Mouse (Mus musculus): ENCODE data around the gene Fgr. TPM values are rescaled to one million over a fixed set of nuclear protein-coding genes. Genes with fewer than 3 reads are reported as not detected.

The Fgr gene
- polyA plus RNA-seq, 1 experiment = 0.38 TPM

DNA sequence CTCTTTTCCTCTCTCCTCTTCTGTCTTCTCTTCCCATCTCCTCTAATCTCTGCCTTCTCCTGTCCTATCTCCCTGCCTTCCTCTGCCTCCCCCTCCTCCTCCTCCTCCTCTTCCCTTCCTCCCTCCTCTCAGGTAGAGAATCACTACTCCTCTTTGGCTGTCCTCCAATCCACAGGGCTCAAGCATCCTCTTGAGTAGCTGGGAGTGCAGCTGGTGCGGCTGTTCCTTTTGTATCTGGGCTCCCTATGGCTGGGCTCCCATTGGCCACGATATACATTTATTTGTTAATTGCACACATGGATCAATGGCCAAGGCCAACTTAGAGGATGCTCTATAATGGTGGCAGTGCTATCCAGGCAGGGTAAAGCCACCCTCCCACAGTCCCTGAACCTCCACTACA lies 1.3 kb upstream of the Fgr start:
- no peaks in the 10 kb centered on the region for H3K27me3 ChIP-seq (ENCODE audit: control insufficient read depth, insufficient read depth, low read length)
- H3K27ac ChIP-seq (ENCODE audit: insufficient read depth, low read length) = no peak overlapping the region
- WGBS = 67% methylated on average over 2 of the region's 2 CpGs
- no peak overlapping the region for H3K4me3 ChIP-seq (replicated peaks; ENCODE audit: insufficient read depth, low read depth, low read length)
- DNase-seq = no peak
- TF ChIP-seq POLR2A (IDR thresholded peaks at IDR 0.05; ENCODE audit: borderline replicate concordance, insufficient read depth, low read length) = no peak
- H3K4me1 ChIP-seq (ENCODE audit: control insufficient read depth, insufficient read depth, low read length) = peaks cover 19% of the 10 kb centered on the region

DNA sequence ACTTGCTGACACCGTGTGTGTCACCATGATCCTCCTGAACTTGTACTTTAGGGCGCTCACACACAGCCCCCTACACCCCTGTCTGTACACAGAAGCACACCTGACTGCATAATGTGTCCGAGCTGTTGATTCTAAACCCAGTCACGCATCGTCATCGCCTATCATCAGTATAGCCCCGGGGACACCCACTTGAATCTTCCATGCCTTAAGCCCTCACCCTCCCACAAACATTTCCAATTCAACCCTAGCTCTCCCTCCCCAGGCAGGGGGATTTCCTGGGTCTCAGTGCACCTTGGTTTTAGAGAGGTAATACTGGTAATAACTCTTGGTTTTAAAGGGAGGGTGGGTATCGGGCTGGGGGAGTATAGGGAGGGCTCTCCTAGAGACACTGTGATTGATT lies 709 bp upstream of the Fgr start:
- Histone ChIP-seq H3K27ac (ENCODE audit: insufficient read depth, low read length) (no peak overlapping the region), H3K27me3 (ENCODE audit: control insufficient read depth, insufficient read depth, low read length) (no peaks in the 10 kb centered on the region), H3K4me3 (replicated peaks; ENCODE audit: insufficient read depth, low read depth, low read length) (no peak overlapping the region), H3K4me1 (ENCODE audit: control insufficient read depth, insufficient read depth, low read length) (peaks cover 19% of the 10 kb centered on the region)
- no peak for DNase-seq
- TF ChIP-seq POLR2A (IDR thresholded peaks at IDR 0.05; ENCODE audit: borderline replicate concordance, insufficient read depth, low read length) (no peak), CTCF (IDR thresholded peaks at IDR 0.05; ENCODE audit: borderline replicate concordance, insufficient read depth, low read depth, low read length) (no peak)
- WGBS = 90% methylated on average over 8 of the region's 8 CpGs

DNA sequence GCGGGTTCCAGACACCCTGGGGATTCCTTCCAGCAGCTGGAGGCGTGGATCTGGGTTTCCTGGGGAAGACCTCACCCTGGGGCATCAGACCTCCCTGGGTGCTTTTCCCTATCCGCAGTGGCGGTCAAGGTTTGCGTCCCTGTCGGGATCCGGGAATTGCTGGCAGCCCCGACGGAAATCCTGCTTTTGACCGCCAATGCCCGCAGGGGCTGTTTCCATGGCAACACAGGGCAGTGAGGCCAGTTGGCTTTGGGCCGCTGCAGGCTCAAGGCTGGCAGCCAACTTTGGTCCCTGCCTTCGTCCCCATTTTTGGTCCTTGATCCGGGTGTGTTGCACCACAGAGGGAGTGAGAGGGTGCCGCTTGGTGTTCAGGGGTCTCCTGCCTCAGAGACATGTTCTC lies 1.0 kb downstream of the Fgr start:
- DNase-seq = peak; percentile 76 to 78
- TF ChIP-seq POLR2A (IDR thresholded peaks at IDR 0.05; ENCODE audit: borderline replicate concordance, insufficient read depth, low read length) (no peak), CTCF (IDR thresholded peaks at IDR 0.05; ENCODE audit: borderline replicate concordance, insufficient read depth, low read depth, low read length) (no peak)
- H3K4me3 ChIP-seq (replicated peaks; ENCODE audit: insufficient read depth, low read depth, low read length) = no peak overlapping the region
- H3K27me3 ChIP-seq (ENCODE audit: control insufficient read depth, insufficient read depth, low read length) = no peaks in the 10 kb centered on the region
- WGBS = under 1% methylated on average over 15 of the region's 15 CpGs
- H3K4me1 ChIP-seq (ENCODE audit: control insufficient read depth, insufficient read depth, low read length) = peaks cover 19% of the 10 kb centered on the region
- H3K27ac ChIP-seq (ENCODE audit: insufficient read depth, low read length) = no peak overlapping the region

DNA sequence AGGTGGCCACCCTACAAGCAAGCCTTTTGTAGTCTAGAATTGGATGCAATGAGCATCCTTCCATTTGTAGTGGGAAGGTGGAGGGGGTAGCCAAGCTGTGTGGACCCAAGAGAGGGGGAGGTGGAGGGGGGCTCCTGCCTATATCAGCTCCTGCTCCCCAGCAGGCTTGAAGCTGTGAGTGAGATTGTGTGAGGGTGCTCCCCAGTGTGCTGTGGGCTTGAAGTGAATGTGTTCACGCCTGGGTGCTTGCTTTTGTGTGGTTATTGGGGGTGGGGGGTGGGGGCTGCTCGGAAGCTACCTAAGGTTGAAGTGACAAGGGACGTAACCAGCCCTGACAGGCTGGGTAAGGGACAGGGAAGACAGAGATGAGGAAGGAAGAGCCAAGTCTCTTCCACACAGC lies 1.9 kb downstream of the Fgr start:
- Histone ChIP-seq H3K4me1 (ENCODE audit: control insufficient read depth, insufficient read depth, low read length) (peaks cover 19% of the 10 kb centered on the region), H3K27me3 (ENCODE audit: control insufficient read depth, insufficient read depth, low read length) (no peaks in the 10 kb centered on the region), H3K4me3 (replicated peaks; ENCODE audit: insufficient read depth, low read depth, low read length) (no peak overlapping the region), H3K27ac (ENCODE audit: insufficient read depth, low read length) (no peak overlapping the region)
- DNase-seq = no peak
- TF ChIP-seq CTCF (IDR thresholded peaks at IDR 0.05; ENCODE audit: borderline replicate concordance, insufficient read depth, low read depth, low read length) (no peak), POLR2A (IDR thresholded peaks at IDR 0.05; ENCODE audit: borderline replicate concordance, insufficient read depth, low read length) (no peak)
- WGBS = 75% methylated on average over 3 of the region's 3 CpGs

DNA sequence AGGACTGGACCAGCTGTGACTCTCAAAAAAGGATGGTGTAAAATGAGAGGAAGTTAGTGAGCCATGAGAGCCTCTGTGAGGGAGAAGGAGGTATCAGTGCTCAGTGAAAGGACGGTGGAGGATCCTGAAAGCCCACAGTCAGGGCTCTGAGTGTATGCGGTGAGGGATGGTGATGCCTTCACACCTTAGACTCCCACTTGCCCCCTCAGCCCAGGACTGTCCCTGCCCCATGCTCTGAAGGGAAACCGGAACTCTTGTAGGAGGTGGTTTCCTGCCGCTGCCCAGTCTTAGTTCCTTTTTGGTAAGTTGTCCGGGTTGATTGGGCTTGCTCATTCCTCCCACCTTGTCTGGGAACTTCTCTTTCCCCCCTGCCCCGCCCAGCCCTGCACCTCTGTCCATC lies 2.8 kb downstream of the Fgr start:
- Histone ChIP-seq H3K4me1 (ENCODE audit: control insufficient read depth, insufficient read depth, low read length) (peaks cover 14% of the 10 kb centered on the region), H3K27me3 (ENCODE audit: control insufficient read depth, insufficient read depth, low read length) (no peaks in the 10 kb centered on the region), H3K4me3 (replicated peaks; ENCODE audit: insufficient read depth, low read depth, low read length) (no peak overlapping the region), H3K27ac (ENCODE audit: insufficient read depth, low read length) (no peak overlapping the region)
- WGBS = 92% methylated on average over 6 of the region's 6 CpGs
- DNase-seq = no peak
- no peak for TF ChIP-seq CTCF (IDR thresholded peaks at IDR 0.05; ENCODE audit: borderline replicate concordance, insufficient read depth, low read depth, low read length)
- TF ChIP-seq POLR2A (IDR thresholded peaks at IDR 0.05; ENCODE audit: borderline replicate concordance, insufficient read depth, low read length) = no peak

DNA sequence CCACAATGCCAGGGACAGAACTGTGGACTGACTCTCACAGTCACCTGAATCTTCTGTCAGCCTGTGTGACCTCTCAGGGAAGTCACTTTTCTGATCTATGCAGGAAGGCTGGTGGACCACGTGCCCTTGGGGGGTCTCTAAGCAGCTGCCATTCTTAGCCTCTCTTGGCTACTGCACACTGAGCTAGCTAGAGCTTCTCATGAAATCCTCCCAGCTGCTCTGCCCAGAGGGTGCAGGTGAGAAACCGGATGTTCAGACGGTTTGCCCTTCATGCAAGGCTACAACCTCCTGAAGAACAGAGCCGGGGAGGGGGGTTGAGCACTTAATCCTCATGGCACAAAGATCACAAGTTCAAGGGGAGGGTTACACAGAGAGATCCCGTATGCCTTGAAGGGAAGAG lies 3.7 kb downstream of the Fgr start:
- Histone ChIP-seq H3K27ac (ENCODE audit: insufficient read depth, low read length) (no peak overlapping the region), H3K27me3 (ENCODE audit: control insufficient read depth, insufficient read depth, low read length) (no peaks in the 10 kb centered on the region), H3K4me1 (ENCODE audit: control insufficient read depth, insufficient read depth, low read length) (peaks cover 12% of the 10 kb centered on the region), H3K4me3 (replicated peaks; ENCODE audit: insufficient read depth, low read depth, low read length) (no peak overlapping the region)
- DNase-seq = no peak
- WGBS = 42% methylated on average over 5 of the region's 5 CpGs
- TF ChIP-seq POLR2A (IDR thresholded peaks at IDR 0.05; ENCODE audit: borderline replicate concordance, insufficient read depth, low read length) (no peak), CTCF (IDR thresholded peaks at IDR 0.05; ENCODE audit: borderline replicate concordance, insufficient read depth, low read depth, low read length) (no peak)

DNA sequence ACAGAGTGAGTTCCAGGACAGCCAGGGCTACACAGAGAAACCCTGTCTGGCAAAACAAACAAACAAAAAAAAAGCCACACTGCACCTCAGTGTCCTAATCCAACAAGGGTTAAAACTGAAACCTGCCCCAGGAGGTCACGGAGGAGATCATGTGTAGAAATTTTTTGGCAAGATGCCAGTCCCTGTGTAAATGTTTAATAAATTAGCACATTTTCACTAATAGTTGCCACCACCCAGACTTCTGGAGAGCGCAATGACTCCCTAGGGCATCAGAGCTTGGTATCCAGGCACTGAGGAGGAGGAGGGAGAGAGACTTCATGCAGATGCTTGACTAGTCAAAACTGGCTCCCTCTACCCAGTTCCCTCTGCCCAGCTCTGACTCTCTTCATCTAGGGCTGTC lies 5.3 kb downstream of the Fgr start:
- Histone ChIP-seq H3K4me1 (ENCODE audit: control insufficient read depth, insufficient read depth, low read length) (peaks cover 19% of the 10 kb centered on the region), H3K27me3 (ENCODE audit: control insufficient read depth, insufficient read depth, low read length) (no peaks in the 10 kb centered on the region), H3K4me3 (replicated peaks; ENCODE audit: insufficient read depth, low read depth, low read length) (no peak overlapping the region), H3K27ac (ENCODE audit: insufficient read depth, low read length) (no peak overlapping the region)
- WGBS = 67% methylated on average over 2 of the region's 2 CpGs
- DNase-seq = no peak
- no peak for TF ChIP-seq CTCF (IDR thresholded peaks at IDR 0.05; ENCODE audit: borderline replicate concordance, insufficient read depth, low read depth, low read length)
- TF ChIP-seq POLR2A (IDR thresholded peaks at IDR 0.05; ENCODE audit: borderline replicate concordance, insufficient read depth, low read length) = no peak

DNA sequence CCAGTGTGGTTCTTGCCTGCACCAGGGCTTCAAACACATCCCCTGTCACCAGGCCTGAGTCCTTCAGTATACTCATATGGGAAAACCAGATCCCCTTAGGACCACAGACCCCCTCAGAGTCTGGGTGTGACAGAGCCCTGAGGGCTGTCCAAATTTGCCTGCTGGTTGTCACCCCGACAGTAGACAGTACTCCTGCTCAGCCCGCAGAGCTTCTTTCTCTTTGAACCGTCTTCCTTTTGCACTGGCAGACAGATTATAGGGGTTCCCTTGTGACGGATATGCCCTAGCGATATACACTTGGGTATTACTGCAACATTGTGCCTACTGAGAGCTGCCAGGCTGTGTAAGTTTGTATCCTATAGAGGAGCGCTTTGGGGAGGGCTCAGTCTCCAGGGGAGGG lies 7.7 kb downstream of the Fgr start:
- peaks cover 9% of the 10 kb centered on the region for H3K4me1 ChIP-seq (ENCODE audit: control insufficient read depth, insufficient read depth, low read length)
- TF ChIP-seq CTCF (IDR thresholded peaks at IDR 0.05; ENCODE audit: borderline replicate concordance, insufficient read depth, low read depth, low read length) = no peak
- no peak for TF ChIP-seq POLR2A (IDR thresholded peaks at IDR 0.05; ENCODE audit: borderline replicate concordance, insufficient read depth, low read length)
- DNase-seq = no peak
- no peaks in the 10 kb centered on the region for H3K27me3 ChIP-seq (ENCODE audit: control insufficient read depth, insufficient read depth, low read length)
- WGBS = 84% methylated on average over 6 of the region's 6 CpGs
- H3K27ac ChIP-seq (ENCODE audit: insufficient read depth, low read length) = no peak overlapping the region
- no peak overlapping the region for H3K4me3 ChIP-seq (replicated peaks; ENCODE audit: insufficient read depth, low read depth, low read length)
